Mouse (Mus musculus) heart, adult 11 months (tissue): ENCODE results near the gene Zfyve26.
A peak's percentile ranks its signal among the peaks of the same experiment; 100 is the strongest.
"Not testable (repeated sequence)": the region's sequence is repeated elsewhere in the genome, so short reads cannot be mapped to it uniquely, and the experiment has no call there.

Experiments used
- DNase-seq: peaks from one replicate; pipeline ENCODE4 v3.0.0; 2022

Zfyve26 gene

DNA sequence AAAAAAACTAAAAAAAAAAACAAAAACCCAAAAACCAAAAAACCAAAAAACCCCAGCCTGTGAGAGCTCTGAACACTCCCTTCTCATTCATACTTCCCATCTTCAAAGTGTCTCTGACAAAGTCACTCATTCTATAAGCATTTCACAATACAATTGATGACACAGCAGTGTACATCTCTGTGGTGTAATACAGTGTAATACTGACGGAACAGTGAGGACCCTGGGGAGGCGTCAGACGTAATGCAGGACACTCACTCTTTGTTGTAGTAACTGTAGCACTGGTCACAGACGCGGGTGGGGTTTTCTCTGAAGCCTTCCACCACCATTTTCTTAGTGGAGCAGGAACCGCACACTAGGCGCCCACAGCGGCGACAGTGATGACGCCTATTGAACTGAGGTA lies 41.1 kb downstream of the Zfyve26 start:
- no peak for DNase-seq

GRCm38 (mm10) chr12:79253294-79254053 lies 42.6 kb downstream of the Zfyve26 start:
- no peak for DNase-seq

DNA sequence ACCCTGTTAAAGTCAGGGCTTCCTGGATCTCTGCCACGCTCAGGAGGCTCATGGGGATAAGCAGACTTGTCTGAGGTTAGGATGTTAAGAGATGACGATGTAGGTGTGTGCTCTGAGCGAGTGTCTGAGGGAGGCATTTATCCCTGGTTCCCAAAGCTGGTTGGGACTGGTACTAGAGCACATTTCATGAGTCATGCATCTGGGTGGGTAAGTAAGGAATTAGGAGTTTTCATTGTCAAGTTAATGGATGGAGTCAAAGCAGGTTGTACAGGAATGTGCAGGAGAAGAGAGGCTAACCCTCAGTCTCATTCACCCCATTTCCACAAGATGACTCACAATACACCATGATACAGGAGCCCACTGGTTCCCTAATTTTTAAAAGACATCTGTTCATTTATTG lies 48.0 kb downstream of the Zfyve26 start:
- DNase-seq: peak; percentile 27

DNA sequence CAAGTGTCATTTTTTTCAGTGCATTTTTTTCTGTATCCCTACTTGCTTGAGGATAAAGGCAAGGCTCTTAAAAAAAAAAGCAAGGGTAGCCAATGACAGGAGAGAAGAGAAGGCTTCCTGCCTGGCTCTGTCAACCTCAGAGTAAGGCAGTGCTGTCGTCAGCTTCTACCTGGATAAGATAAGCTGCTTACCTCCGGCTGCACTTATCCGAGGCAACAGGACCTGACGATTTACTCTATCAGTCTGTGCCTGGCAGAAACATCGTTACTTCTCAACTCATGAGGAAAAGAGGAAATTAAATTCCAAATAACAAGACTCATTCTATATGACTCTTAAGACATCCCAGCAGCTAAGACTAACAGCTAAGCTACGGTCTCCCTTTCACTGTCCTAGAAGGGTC lies 53.2 kb downstream of the Zfyve26 start:
- peak; percentile 56 for DNase-seq

GRCm38 (mm10) chr12:79241985-79242384 lies 54.1 kb downstream of the Zfyve26 start:
- peak; percentile 2 for DNase-seq

- DNase-seq: peak; percentile 81
These were observed 60.5 kb downstream of the Zfyve26 start for GRCm38 (mm10) chr12:79235485-79236080.

DNA sequence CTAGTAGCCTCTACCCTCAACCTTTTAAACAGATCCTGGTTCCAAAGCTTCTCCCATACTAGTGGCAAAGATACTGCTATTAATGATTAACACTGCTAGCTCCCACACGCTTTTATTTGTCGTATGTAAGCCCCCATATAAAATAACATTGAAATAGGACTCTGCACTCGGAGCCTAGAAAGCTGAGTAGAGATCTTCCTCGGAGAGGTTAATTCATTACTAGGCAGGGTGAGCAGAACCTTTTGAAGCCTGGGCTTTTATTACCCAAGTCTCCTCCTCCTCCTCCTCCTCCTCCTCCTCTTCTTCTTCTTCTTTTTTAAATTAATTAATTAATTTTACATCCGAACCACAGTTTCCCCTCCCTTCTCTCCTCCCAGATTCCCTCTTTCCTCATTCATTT lies 78.6 kb downstream of the Zfyve26 start:
- DNase-seq: no peak

DNA sequence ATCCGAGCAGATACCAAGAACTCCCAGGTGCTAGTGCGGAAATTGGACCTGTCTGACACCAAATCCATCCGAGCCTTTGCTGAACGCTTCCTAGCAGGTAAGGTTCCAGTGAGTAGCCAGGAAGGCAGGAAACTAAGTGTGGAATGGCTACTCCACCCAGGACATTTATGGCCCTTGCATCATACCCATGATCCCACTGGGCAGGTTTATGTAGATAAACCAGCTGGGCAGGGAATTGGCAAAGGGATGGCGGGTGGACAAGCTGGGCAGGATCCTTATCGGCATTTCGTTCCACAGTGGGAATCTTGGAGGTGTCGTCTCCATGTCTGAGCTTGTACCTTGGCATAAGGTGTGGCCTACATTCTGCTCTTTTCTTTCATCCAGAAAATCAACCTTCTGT lies 84.7 kb downstream of the Zfyve26 start:
- DNase-seq: no peak

GRCm38 (mm10) chr12:79208703-79209464 lies 87.2 kb downstream of the Zfyve26 start, which contains the start of gene Rdh12:
Gene Rdh12 (plus strand): TSS chr12:79208914.
- peak; percentile 94 for DNase-seq

DNA sequence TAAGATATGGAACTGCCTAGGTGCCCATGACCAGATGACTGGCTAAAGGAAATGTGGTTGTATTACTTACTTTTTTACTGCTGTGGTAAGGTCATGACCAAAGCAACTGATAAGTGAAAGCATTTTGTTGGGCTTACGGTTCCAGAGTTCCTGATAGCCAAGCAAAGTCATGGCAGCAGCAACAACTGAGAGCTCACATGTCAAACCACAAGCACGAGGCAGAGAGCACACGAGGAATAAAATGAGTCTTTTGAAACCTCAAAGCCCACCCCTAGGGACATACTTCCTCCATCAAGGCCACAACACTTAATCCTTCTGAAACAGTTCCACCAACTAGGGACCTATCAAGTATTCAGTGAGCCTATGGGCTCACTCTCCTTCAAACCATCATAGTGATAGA lies 94.2 kb downstream of the Zfyve26 start:
- no peak for DNase-seq

GRCm38 (mm10) chr12:79197105-79197504 lies 99.0 kb downstream of the Zfyve26 start:
- no peak for DNase-seq

DNA sequence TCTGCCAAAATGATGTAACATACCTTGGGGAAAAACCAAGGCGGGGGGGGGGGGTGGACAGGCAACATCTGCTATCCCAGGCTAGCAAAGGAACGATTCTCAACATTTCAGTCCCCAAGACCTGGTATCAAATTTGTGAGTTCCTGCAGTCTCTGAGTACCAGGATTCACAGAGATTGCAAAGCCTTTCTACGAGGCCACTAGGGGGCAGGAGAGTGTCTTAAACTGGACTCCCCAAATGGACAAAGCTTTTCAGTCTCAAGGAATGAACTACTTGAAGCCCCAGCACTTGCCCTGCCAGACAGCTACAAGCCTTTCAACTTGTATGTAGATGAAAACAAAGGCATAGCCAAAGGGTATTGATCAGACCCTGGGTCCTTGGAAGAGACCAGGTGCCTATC lies 102.7 kb downstream of the Zfyve26 start:
- peak; percentile 92 for DNase-seq

- DNase-seq: no peak
These were observed 103.9 kb downstream of the Zfyve26 start, which contains the start of gene Rdh11 for GRCm38 (mm10) chr12:79192193-79192592. Gene Rdh11 (minus strand): TSS chr12:79192293.

DNA sequence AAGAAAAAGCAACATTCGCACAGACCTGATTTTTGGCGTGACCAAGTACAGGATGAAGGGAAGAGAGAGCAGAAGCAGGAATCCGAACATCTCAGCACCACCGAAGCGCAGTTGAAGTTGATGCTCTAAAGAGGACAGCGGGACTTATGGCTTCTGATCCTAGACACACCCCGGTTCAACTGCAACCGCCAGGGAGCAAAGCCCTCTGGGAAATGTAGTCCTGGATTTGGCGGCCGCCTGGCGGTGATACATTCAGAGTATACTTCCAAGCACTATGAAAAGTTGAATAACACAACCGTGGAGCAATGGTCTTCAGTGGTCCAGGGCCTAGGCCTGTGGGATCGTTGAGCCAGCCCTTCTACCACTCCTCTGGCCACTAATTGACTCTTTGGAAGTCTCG lies 104.4 kb downstream of the Zfyve26 start:
- DNase-seq: peak; percentile 96

DNA sequence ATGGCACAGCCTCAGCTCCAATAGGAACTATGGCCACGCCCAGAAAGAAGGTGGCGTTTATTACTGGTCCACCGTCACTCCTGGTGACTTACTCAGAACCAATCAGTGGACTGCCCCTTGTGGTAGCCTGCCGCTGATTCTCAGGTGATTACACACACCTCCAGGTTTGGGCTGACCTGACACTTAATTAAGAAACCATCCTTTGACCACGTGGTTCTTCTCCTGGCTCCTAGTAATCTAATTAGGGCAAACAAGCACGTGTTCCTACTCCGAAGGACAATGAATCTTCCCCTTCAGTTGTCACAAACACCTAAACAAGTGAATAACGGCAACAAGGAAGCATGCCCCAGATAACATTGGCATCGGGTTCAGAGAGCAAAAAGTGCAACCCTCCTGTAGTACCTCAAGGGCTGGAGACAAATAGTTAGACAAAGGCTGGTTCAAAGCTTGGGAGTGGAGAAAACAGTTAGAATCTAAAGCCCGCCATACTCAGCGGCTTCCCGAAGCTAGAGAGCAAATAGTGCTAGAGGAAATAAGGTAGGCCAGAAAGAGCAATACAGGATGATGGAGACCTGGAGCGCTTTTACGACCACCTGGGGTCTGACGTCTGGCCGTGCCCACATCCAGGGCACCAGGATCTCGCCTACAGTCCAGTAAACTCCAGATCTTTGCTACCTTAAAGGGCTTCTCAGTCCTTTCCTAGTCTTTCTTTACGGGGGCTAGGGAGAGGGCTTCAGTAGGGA lies 105.0 kb downstream of the Zfyve26 start:
- DNase-seq: peak; percentile 95

- not testable (repeated sequence) for DNase-seq
These were observed 110.9 kb downstream of the Zfyve26 start for GRCm38 (mm10) chr12:79185160-79185559.
